Mouse (Mus musculus): Measurements from ENCODE around the gene Tjap1.
A peak's percentile ranks its signal among the peaks of the same experiment; 100 is the strongest.

Tjap1 gene

GRCm38 (mm10) chr17:46278011-46278765 lies 4.6 kb downstream of the Tjap1 start:
- DNase-seq, result no peak

GRCm38 (mm10) chr17:46277586-46277985 lies 5.2 kb downstream of the Tjap1 start:
- no peak for DNase-seq

GRCm38 (mm10) chr17:46275506-46275905 lies 7.3 kb downstream of the Tjap1 start:
- DNase-seq, result no peak

- DNase-seq, result no peak
These were observed 7.8 kb downstream of the Tjap1 start for GRCm38 (mm10) chr17:46275034-46275433.

- no peak for DNase-seq
These were observed 8.4 kb downstream of the Tjap1 start for GRCm38 (mm10) chr17:46274465-46274864.

- no peak for DNase-seq
These were observed 9.0 kb downstream of the Tjap1 start for GRCm38 (mm10) chr17:46273803-46274236.

GRCm38 (mm10) chr17:46272675-46273074 lies 10.2 kb downstream of the Tjap1 start:
- peak; percentile 56 for DNase-seq

- no peak for DNase-seq
These were observed 10.8 kb downstream of the Tjap1 start for GRCm38 (mm10) chr17:46272058-46272457.

GRCm38 (mm10) chr17:46269771-46270534 lies 12.9 kb downstream of the Tjap1 start:
- DNase-seq, result peak; percentile 60

GRCm38 (mm10) chr17:46268026-46268720 lies 14.7 kb downstream of the Tjap1 start:
- DNase-seq, result no peak

- DNase-seq, result no peak
These were observed 15.3 kb downstream of the Tjap1 start for GRCm38 (mm10) chr17:46267511-46267910.

- no peak for DNase-seq
These were observed 15.8 kb downstream of the Tjap1 start for GRCm38 (mm10) chr17:46266986-46267385.

GRCm38 (mm10) chr17:46265918-46266618 lies 16.8 kb downstream of the Tjap1 start:
- DNase-seq, result peak; percentile 81

- no peak for DNase-seq
These were observed 17.3 kb downstream of the Tjap1 start for GRCm38 (mm10) chr17:46265502-46265901.

- no peak for DNase-seq
These were observed 20.6 kb downstream of the Tjap1 start for GRCm38 (mm10) chr17:46262201-46262694.

GRCm38 (mm10) chr17:46259675-46260074 lies 23.2 kb downstream of the Tjap1 start:
- DNase-seq, result no peak

- DNase-seq, result no peak
These were observed 24.4 kb downstream of the Tjap1 start for GRCm38 (mm10) chr17:46258279-46259053.

GRCm38 (mm10) chr17:46255147-46255546 lies 27.7 kb downstream of the Tjap1 start:
- no peak for DNase-seq

GRCm38 (mm10) chr17:46254106-46254505 lies 28.7 kb downstream of the Tjap1 start:
- no peak for DNase-seq

- DNase-seq, result peak; percentile 87
These were observed 29.3 kb downstream of the Tjap1 start, which contains the start of gene Lrrc73 for GRCm38 (mm10) chr17:46253452-46254084. Gene Lrrc73 (plus strand): TSS chr17:46253531.

Measured in kidney, adult 9 months (tissue).